10 mouse cellular contexts compared by ENCODE assay signal in the genomic region with DNA sequence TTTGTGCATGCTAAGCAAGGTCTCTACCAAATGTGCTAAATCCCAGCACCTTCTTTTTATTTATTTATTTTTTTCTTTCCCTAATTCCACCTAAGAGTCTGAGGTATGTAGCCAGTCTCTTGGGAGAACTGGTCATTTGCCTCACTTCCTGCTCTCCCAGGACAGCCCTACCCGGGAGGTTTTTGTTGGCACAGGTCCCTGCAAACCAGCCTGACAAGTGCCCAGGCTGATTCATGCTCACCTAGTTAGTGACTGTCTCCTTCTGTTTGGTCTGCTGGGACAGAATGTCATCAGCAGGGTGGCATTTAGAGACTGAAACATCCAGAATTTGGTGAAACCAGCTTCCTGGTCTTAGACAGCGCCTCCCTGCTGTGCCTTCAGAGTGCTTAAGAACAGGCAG. TPM values are rescaled to one million over a fixed set of nuclear protein-coding genes. Genes with fewer than 3 reads are reported as not detected.
DNase-seq lines count a peak whose midpoint lies in the region; ATAC-seq and TF ChIP-seq lines count a peak whose summit lies in the region.
"Had no signal": no experiment of that assay in that cellular context is flagged by ENCODE, and none has a peak within 500 bp of the region (broad histone marks: within the 10 kb centered on the region; RNA-seq: fewer than 3 reads in every experiment).

No protein-coding gene starts in this region.

- H3K4me1 ChIP-seq in liver, postnatal 0 days (ENCODE audit: insufficient read depth), result no peaks in the 10 kb centered on the region

- no peak for TF ChIP-seq CTCF in liver, postnatal 0 days (IDR thresholded peaks at IDR 0.05; ENCODE audit: low read depth)

- H3K27ac ChIP-seq in liver, postnatal 0 days (ENCODE audit: low read depth), result no peak overlapping the region

- H3K4me2 ChIP-seq in liver, postnatal 0 days (ENCODE audit: low read depth, low read length), result no peak overlapping the region

- DNase-seq in frontal cortex, postnatal 25 days (ENCODE audit: low spot score in 2 of 2), result no peak
- DNase-seq in R1 (ENCODE audit: low read depth, low spot score), result peak; percentile 49
- peak; percentile 55 to 61 for DNase-seq in cerebellum, postnatal 14 days
- DNase-seq in lung, adult 18-20 months, result peak; percentile 77 to 89
- no peak for DNase-seq in thymus, adult 18-20 months
- no peak for DNase-seq in retina, postnatal 1 day
- no peak for DNase-seq in liver, postnatal 0 days
- DNase-seq: layer of hippocampus, adult 9-11 months had no signal

- H3K9me3 ChIP-seq in liver, postnatal 0 days (ENCODE audit: low read length), result no peaks in the 10 kb centered on the region

- H3K9ac ChIP-seq in liver, postnatal 0 days (replicated peaks), result no peak overlapping the region

- ATAC-seq in frontal cortex, adult (ENCODE audit: low TSS enrichment), result peak; percentile 33; the same call in 1 of the 2 replicates
- ATAC-seq in liver, postnatal 0 days, result no peak

- whole genome bisulfite sequencing in liver, postnatal 0 days (ENCODE audit: insufficient replicate concordance), result 76% methylated on average over 2 of the region's 2 CpGs

- no peak for TF ChIP-seq EP300 in liver, postnatal 0 days (IDR thresholded peaks at IDR 0.05; ENCODE audit: low read depth)

- no peak overlapping the region for H3K4me3 ChIP-seq in liver, postnatal 0 days (ENCODE audit: low read depth, low read length)

- peaks cover 61% of the 10 kb centered on the region for H3K36me3 ChIP-seq in liver, postnatal 0 days (replicated peaks; ENCODE audit: insufficient read depth, low read length)

- H3K27me3 ChIP-seq in liver, postnatal 0 days (ENCODE audit: insufficient read depth, low read length), result no peaks in the 10 kb centered on the region

RNA-seq across cellular contexts. Expression of a gene that starts 37.2 kb away (rescaled TPM):
- polyA plus RNA-seq in liver, postnatal 0 days (2015; fragmentation: Nextera tagmentation; extraction: Ambion mirVana), result 1.8 and 1.9 TPM in 2 replicates

RNA-seq across cellular contexts. Expression of a gene that starts 37.5 kb away (rescaled TPM):
- 14.8 and 14.9 TPM in 2 replicates for polyA plus RNA-seq in liver, postnatal 0 days (2015; fragmentation: Nextera tagmentation; extraction: Ambion mirVana)

RNA-seq across cellular contexts. Expression of a gene that starts 40.7 kb away (rescaled TPM):
- polyA plus RNA-seq in liver, postnatal 0 days (2015; fragmentation: Nextera tagmentation; extraction: Ambion mirVana), result not detected in 2 replicates
- polyA plus RNA-seq: liver, embryonic 16.5 days had no signal

Comparison
In these comparisons a context has a peak if more than half of its experiments do, and no peak if none do; other contexts are left out.
1. DNase-seq: peak in R1 (single experiment), cerebellum, postnatal 14 days (2 of 2) and lung, adult 18-20 months (2 of 2); none in frontal cortex, postnatal 25 days (0 of 2), thymus, adult 18-20 months (0 of 2), retina, postnatal 1 day (single experiment) and liver, postnatal 0 days (single experiment).